Mouse (Mus musculus) midbrain, embryonic 10.5 days (tissue): ENCODE data around the gene Prpf38a. TPM values are rescaled to one million over a fixed set of nuclear protein-coding genes. Genes with fewer than 3 reads are reported as not detected.

Source experiments
- DNase-seq: peaks from one replicate; pipeline ENCODE4 v3.0.0-alpha.2; 2017; ENCODE audit warnings: low spot score
- H3K27ac ChIP-seq: fragments of 300-500 bp; sonication (generic); replicated peaks from 2 replicates; pipeline ENCODE4 v1.5.1; 2016; ENCODE audit warnings: mild to moderate bottlenecking
- H3K27me3 ChIP-seq: fragments of 300-500 bp; sonication (generic); 2 replicates; pipeline ENCODE4 v1.6.1; 2016; ENCODE audit warnings: low read depth, mild to moderate bottlenecking; ENCODE audit not compliant: poor library complexity, severe bottlenecking
- H3K36me3 ChIP-seq: fragments of 300-500 bp; sonication (generic); 2 replicates; pipeline ENCODE4 v1.6.1; 2016; ENCODE audit warnings: mild to moderate bottlenecking, moderate library complexity
- H3K4me1 ChIP-seq: fragments of 300-500 bp; sonication (generic); 2 replicates; pipeline ENCODE4 v1.6.1; 2016
- H3K4me3 ChIP-seq: fragments of 300-500 bp; sonication (generic); 2 replicates; pipeline ENCODE4 v1.5.1; 2016; ENCODE audit warnings: mild to moderate bottlenecking, moderate library complexity
- H3K9me3 ChIP-seq: fragments of 300-500 bp; sonication (generic); replicated peaks from 2 replicates; pipeline ENCODE4 v1.6.1; 2016; ENCODE audit warnings: mild to moderate bottlenecking
- WGBS: fragments of 180-500 bp; shearing (Covaris S2); methylation state at CpG from one replicate; pipeline ENCODE4 v1.1.7; 2016; 5-methylcytosine and 5-hydroxymethylcytosine counted together
- polyA plus RNA-seq: library from polyadenylated mRNA; unstranded; fragments of >200 nt; fragmentation: Nextera tagmentation; extraction: Ambion mirVana; gene quantifications from 2 replicates; pipeline ENCODE4 v1.2.1, GENCODE M21; 2016

Prpf38a gene
- 124 TPM in 2 replicates for polyA plus RNA-seq

DNA sequence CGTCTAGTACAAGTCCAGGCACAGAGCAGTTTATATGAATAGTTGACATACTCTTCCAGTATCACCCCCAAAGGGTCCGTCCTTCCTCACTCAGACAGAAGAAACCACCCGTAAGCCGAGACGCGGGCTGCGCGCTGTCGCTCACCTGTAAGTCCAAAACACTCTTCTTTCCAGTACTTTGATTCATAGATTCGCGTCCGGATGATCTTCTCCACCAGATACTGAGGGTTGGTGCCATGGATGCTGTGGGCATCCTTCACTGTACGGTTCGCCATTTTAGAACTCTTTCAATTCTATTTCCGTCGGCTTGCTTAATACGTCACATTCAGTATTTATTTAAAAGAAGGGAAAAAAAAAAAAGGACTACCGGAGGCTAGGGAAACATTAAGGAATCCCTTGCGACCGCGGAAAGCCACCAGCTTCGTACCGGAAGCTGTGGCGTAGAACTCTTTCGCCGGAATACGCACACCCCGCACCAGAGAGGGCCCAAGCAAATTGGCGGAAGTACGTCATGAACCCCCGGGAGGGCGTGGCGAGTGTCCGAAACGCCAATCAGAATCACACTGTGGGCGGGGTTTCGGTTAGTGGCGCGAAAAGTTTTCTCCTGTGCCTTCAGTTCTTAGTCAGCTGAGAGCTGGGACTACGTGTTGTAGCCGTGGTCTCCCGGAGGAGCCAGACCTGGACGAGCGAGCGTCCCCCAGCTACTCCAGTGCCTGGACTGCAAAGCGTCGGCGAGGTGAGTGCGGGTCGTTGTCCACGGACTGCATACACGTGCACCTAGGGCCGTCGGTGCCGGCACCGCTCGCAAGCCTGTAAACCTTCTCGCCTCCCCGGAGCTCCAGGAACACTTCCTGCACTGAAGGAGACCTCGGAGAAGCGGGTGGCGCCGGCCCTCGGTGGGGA lies at the start of gene Prpf38a, which contains the start of gene Orc1:
TSS of gene Prpf38a (minus strand) at position 497 of the 903 bp plus-strand sequence.
TSS of gene Orc1 (plus strand) at position 584 of the 903 bp plus-strand sequence.
- peak; percentile 98 for DNase-seq
- Histone ChIP-seq H3K4me3 (peak within 1 kb of the TSS; percentile 87), H3K27ac (peak within 1 kb of the TSS; percentile 88), H3K36me3 (peaks cover 55% of the 10 kb centered on the region), H3K27me3 (no peaks in the 10 kb centered on the region), H3K9me3 (no peaks in the 10 kb centered on the region), H3K4me1 (peaks cover 35% of the 10 kb centered on the region)
- under 1% methylated on average over 64 of the region's 64 CpGs for WGBS

DNA sequence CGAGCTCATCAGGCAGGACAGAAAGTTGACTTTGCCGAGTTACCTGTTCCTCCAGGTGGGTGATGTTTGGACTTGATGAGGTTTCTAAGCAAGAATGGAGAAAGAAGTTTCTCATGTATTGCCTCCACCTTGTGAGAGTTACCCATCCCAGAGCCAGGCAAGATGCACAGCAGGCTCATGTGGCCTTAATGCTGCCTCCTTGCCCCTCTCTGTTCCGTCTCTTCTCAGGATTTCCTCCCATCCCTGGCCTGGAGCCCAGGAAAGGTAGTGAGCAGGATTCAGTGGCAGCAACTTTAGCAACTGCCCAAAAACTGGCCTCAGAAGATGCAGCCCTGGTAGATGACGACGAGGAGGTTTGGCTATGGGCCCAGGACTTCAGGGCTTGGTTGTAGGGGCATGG lies 47.9 kb upstream of the Prpf38a start:
- Histone ChIP-seq H3K4me3 (no peak overlapping the region), H3K27ac (no peak overlapping the region), H3K36me3 (peaks cover 86% of the 10 kb centered on the region), H3K4me1 (no peaks in the 10 kb centered on the region), H3K27me3 (no peaks in the 10 kb centered on the region), H3K9me3 (no peaks in the 10 kb centered on the region)
- DNase-seq = no peak
- 97% methylated on average over 5 of the region's 5 CpGs for WGBS

DNA sequence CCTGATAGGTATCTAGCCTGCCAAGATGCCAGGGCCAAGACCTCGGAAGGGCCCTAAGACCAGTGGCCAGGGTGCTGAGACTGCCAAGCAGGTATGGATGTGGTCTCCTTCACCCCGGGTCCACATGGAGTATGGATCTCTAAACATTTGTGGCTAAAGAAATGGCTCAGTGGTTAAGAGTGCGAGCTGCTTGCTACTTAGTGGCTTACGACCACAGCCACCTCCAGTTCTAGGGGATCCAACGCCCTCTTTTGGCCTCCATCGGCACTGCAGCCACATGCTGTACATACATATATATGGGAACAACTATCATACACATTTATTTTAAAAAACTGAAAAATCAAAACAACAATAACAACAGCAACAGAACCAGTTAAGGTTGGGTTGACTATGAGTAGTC lies 42.4 kb upstream of the Prpf38a start:
- no peak for DNase-seq
- WGBS = 96% methylated on average over 6 of the region's 6 CpGs
- no peaks in the 10 kb centered on the region for H3K9me3 ChIP-seq
- no peak overlapping the region for H3K4me3 ChIP-seq
- H3K27me3 ChIP-seq = no peaks in the 10 kb centered on the region
- H3K27ac ChIP-seq = no peak overlapping the region
- H3K4me1 ChIP-seq = peaks cover 21% of the 10 kb centered on the region
- H3K36me3 ChIP-seq = peaks cover 40% of the 10 kb centered on the region

DNA sequence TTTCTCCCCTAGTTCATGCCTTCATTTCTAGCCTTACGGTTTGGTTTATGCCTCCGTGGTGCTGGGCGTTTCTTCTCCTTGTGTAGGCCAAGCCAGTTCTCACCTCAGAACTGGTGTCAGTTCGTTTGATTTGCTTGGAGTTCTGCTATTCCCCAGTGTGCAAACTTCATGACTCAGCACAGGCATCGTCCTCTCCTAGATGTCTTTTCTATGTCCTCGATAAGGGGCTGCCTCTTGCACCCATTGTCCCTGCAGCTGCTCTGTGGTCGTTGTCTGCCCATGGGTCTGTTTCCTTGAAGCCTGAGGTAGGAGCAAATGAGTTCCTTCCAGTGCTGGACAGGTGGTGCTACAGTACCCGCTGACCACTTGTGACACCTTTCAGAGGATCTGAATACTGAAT lies 41.4 kb upstream of the Prpf38a start:
- no peak for DNase-seq
- Histone ChIP-seq H3K4me3 (peak overlapping the region; percentile 75), H3K27ac (peak overlapping the region; percentile 93), H3K4me1 (peaks cover 21% of the 10 kb centered on the region), H3K9me3 (no peaks in the 10 kb centered on the region), H3K36me3 (peaks cover 39% of the 10 kb centered on the region), H3K27me3 (no peaks in the 10 kb centered on the region)
- WGBS = 29% methylated on average over 8 of the region's 8 CpGs

DNA sequence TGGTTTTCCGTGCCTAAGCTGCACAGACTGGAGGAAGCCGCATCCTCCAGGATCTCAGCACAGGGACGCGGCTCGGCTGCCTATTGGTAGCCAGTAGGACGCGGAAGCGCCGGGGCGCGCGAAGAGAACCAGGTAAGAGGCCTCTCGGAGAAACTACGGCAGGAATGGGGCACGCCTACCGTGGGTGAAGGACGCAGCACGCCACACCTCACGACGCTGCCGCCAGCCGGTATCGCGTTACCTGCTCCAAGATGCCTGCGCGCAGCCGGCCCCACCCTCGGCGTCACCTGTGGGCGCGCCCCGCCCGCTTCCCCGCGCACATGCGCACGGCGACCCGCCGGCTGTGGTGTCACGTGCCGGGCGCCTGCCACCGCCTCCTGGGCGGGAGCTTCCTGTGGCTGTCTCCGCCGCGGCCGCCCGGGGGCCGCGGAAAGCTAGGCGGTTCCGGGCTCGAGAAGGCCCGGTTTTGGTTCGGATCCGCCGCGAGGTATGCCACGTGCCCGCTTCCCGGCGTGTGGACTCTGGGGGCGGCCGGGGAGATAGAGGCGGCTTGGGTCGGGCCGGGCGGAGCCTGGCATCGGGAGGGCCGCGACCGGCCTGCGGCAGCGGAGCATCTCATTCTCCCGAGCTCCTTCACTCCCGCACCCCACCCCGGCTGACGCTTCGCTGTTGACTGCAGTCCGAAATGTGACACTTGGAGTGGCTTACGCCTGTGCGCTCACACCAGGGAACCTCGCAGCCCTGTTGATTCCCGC lies 40.6 kb upstream of the Prpf38a start, which contains the start of gene Cc2d1b:
TSS of gene Cc2d1b (plus strand) at position 354 of the 755 bp plus-strand sequence.
- H3K27me3 ChIP-seq = no peaks in the 10 kb centered on the region
- H3K4me3 ChIP-seq = peak within 1 kb of the TSS; percentile 75
- no peaks in the 10 kb centered on the region for H3K9me3 ChIP-seq
- H3K4me1 ChIP-seq = peaks cover 21% of the 10 kb centered on the region
- H3K36me3 ChIP-seq = peaks cover 39% of the 10 kb centered on the region
- DNase-seq = peak; percentile 88
- peak within 1 kb of the TSS; percentile 93 for H3K27ac ChIP-seq
- under 1% methylated on average over 82 of the region's 86 CpGs for WGBS

DNA sequence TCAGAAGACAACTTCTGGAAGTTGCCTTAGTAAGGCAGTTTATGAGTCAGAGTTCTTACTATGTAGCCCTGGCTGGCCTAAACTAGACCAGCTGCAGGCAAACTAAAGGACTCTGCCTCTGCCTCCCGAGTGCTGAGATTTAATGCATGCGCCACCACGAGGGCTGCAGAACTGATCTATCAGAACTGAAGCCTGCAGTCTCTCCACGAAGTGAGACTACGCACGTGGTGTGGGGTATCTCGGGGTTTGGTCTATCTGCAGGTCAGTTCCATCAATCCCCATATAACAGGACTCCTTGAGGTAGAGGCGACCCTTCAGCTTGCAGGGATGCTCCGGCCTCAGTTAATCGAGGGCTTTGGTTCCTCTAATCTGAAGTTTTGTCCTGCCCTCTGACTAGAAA lies 40.0 kb upstream of the Prpf38a start:
- H3K4me3 ChIP-seq = peak overlapping the region; percentile 75
- DNase-seq = no peak
- H3K9me3 ChIP-seq = no peaks in the 10 kb centered on the region
- WGBS = 4% methylated on average over 10 of the region's 10 CpGs
- H3K27me3 ChIP-seq = no peaks in the 10 kb centered on the region
- peaks cover 21% of the 10 kb centered on the region for H3K4me1 ChIP-seq
- peak overlapping the region; percentile 93 for H3K27ac ChIP-seq
- peaks cover 39% of the 10 kb centered on the region for H3K36me3 ChIP-seq

DNA sequence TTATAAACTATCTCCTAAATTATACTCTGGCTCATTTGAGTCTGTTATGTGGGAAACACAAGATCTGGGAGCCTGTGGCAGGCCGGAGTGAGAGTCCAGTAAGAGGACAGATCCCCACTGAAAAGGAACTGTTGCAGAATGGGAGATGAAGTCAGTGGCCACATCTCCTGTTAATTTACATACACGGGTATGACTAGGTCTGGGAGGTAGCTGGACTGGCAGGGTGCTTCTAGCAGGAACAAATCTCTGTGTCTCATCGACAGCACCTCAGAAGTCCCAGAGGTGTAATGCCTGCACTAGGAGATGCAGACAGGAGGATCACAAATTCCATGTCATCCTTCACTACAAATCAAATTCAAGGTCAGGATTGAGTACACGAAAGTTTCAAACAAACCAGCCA lies 39.5 kb upstream of the Prpf38a start:
- no peak overlapping the region for H3K27ac ChIP-seq
- peaks cover 38% of the 10 kb centered on the region for H3K36me3 ChIP-seq

DNA sequence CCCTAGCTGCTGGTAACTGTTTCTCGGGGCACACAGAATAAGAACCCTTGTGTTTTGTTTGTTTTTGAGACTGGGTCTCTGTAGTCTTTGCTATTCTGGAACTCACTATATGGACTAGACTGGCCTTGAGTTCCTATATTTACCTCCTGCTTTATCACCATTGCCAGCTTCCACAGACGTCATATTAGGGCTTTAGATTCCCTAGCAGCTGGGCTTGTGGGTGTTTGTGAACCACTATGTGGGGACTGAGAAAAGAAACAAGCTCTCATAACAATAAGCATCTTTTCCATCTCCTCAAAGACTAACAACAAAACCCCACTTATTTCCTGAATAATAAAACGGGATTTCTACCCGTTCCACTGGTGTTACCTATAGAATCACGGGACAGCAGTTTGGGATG lies 31.8 kb upstream of the Prpf38a start:
- DNase-seq = no peak
- WGBS = 92% methylated on average over 5 of the region's 5 CpGs
- Histone ChIP-seq H3K9me3 (no peaks in the 10 kb centered on the region), H3K4me3 (no peak overlapping the region), H3K27me3 (no peaks in the 10 kb centered on the region), H3K4me1 (no peaks in the 10 kb centered on the region), H3K36me3 (peaks cover 88% of the 10 kb centered on the region), H3K27ac (no peak overlapping the region)

More for the DNA sequence above, 39.5 kb upstream of the Prpf38a start:
- Histone ChIP-seq H3K4me1 (peaks cover 21% of the 10 kb centered on the region), H3K9me3 (no peaks in the 10 kb centered on the region), H3K27me3 (no peaks in the 10 kb centered on the region), H3K4me3 (no peak overlapping the region; the same call in 1 of the 2 replicates)
- 70% methylated on average over 4 of the region's 4 CpGs for WGBS
- no peak for DNase-seq

DNA sequence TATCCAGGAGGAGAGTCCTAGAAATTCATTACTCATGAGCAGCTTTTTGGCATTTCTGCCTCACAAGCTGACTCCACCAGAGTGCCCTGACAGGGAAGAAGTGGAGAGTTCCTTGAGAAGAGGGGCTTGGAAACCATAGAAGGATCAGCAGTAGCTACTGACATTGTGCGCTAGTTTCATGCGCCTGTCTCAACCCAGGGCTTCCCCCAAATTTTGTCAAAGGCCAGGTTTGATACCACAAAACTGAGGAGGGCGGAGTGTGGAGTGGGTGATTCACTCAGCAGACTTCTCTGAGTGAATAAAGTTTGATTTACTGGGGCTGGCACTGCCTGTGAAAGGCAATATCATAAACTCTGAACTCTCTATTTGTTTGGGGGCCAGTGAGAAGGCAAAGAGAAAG lies 29.5 kb upstream of the Prpf38a start:
- Histone ChIP-seq H3K36me3 (peaks cover 90% of the 10 kb centered on the region), H3K4me1 (no peaks in the 10 kb centered on the region), H3K27me3 (no peaks in the 10 kb centered on the region), H3K9me3 (no peaks in the 10 kb centered on the region), H3K27ac (no peak overlapping the region), H3K4me3 (no peak overlapping the region)
- no peak for DNase-seq
- 96% methylated on average over 3 of the region's 3 CpGs for WGBS

DNA sequence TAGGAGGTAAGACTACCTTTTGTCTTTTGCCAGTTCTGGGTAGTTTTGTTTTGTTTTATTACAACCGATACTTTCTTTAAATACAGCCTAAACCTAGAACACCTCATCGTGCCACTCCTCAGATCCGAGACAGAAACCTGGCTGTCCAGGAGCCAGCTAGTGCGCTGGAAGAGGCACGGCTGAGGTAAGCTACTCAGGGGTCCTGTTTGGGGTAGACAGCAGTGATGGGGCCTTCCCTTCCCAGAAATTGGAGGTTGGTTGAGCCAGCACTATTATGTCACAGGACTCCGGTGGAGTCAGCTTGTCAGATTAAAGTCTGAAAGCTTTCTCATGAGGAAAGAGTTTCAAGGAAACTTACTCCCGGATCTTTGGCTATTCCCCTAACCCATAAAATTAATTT lies 22.7 kb upstream of the Prpf38a start:
- 96% methylated on average over 7 of the region's 7 CpGs for WGBS
- H3K4me1 ChIP-seq = no peaks in the 10 kb centered on the region
- no peaks in the 10 kb centered on the region for H3K27me3 ChIP-seq
- no peak for DNase-seq
- peaks cover 96% of the 10 kb centered on the region for H3K36me3 ChIP-seq
- no peak overlapping the region for H3K27ac ChIP-seq
- H3K4me3 ChIP-seq = no peak overlapping the region
- H3K9me3 ChIP-seq = peaks cover 3% of the 10 kb centered on the region; the same call in 1 of the 2 replicates

DNA sequence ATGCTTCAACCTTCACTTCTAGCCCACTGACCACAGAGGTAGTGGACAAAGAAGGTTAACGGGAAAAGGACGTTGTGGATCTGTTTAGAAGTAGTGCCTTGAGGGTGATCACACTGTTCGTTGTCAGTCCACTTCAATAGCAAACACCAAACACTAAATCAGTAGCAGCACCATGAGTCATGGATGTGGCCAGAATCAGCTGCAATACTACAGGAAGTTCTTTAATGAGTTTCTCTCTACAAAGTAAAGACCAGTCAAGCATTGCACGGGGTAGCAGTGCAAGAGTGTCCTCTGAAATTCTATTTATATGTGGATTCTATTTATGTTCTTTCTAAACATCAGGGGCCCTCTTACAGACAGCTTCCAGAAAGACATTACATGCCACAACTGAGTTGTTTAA lies 19.2 kb upstream of the Prpf38a start:
- no peak for DNase-seq
- Histone ChIP-seq H3K4me3 (no peak overlapping the region), H3K27ac (no peak overlapping the region), H3K4me1 (no peaks in the 10 kb centered on the region), H3K9me3 (peaks cover 3% of the 10 kb centered on the region; the same call in 1 of the 2 replicates), H3K27me3 (no peaks in the 10 kb centered on the region), H3K36me3 (peaks cover 95% of the 10 kb centered on the region)
- WGBS = 93% methylated on average over 4 of the region's 4 CpGs

DNA sequence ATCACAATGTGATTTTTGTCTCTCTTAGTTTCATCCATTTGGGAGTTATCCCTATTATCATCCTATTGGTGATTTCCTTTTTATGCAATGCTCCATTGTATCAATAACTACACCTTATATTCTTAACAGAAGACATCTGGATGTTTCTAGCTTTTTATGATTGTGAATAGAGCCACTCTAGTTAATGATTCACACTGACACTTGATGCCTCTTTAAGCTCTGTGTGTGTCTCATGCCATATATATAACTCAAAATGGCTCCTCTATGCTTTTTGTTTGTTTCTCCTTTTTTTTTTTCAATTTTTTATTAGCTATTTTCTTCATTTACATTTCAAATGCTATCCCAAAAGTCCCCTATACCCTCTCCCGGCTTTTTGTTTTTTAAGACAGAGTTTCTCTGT lies 16.6 kb upstream of the Prpf38a start:
- H3K27ac ChIP-seq = no peak overlapping the region
- H3K4me1 ChIP-seq = no peaks in the 10 kb centered on the region
- no peak for DNase-seq
- H3K36me3 ChIP-seq = peaks cover 91% of the 10 kb centered on the region
- 87% methylated on average over 1 of the region's 1 CpGs for WGBS
- no peak overlapping the region for H3K4me3 ChIP-seq
- no peaks in the 10 kb centered on the region for H3K27me3 ChIP-seq
- no peaks in the 10 kb centered on the region for H3K9me3 ChIP-seq
